Mouse (Mus musculus) midbrain, embryonic 10.5 days (tissue): ENCODE data around the gene Nmnat2. TPM values are rescaled to one million over a fixed set of nuclear protein-coding genes. Genes with fewer than 3 reads are reported as not detected.

Experiments used
- DNase-seq: peaks from one replicate; pipeline ENCODE4 v3.0.0-alpha.2; 2017; ENCODE audit warnings: low spot score
- H3K27ac ChIP-seq: fragments of 300-500 bp; sonication (generic); replicated peaks from 2 replicates; pipeline ENCODE4 v1.5.1; 2016; ENCODE audit warnings: mild to moderate bottlenecking
- H3K27me3 ChIP-seq: fragments of 300-500 bp; sonication (generic); 2 replicates; pipeline ENCODE4 v1.6.1; 2016; ENCODE audit warnings: low read depth, mild to moderate bottlenecking; ENCODE audit not compliant: poor library complexity, severe bottlenecking
- H3K36me3 ChIP-seq: fragments of 300-500 bp; sonication (generic); 2 replicates; pipeline ENCODE4 v1.6.1; 2016; ENCODE audit warnings: mild to moderate bottlenecking, moderate library complexity
- H3K4me1 ChIP-seq: fragments of 300-500 bp; sonication (generic); 2 replicates; pipeline ENCODE4 v1.6.1; 2016
- H3K4me3 ChIP-seq: fragments of 300-500 bp; sonication (generic); 2 replicates; pipeline ENCODE4 v1.5.1; 2016; ENCODE audit warnings: mild to moderate bottlenecking, moderate library complexity
- H3K9me3 ChIP-seq: fragments of 300-500 bp; sonication (generic); replicated peaks from 2 replicates; pipeline ENCODE4 v1.6.1; 2016; ENCODE audit warnings: mild to moderate bottlenecking
- WGBS: fragments of 180-500 bp; shearing (Covaris S2); methylation state at CpG from one replicate; pipeline ENCODE4 v1.1.7; 2016; 5-methylcytosine and 5-hydroxymethylcytosine counted together
- polyA plus RNA-seq: library from polyadenylated mRNA; unstranded; fragments of >200 nt; fragmentation: Nextera tagmentation; extraction: Ambion mirVana; gene quantifications from 2 replicates; pipeline ENCODE4 v1.2.1, GENCODE M21; 2016

Nmnat2 gene
- polyA plus RNA-seq, 1 experiment from 2014 or later, result 10.5 TPM

- WGBS, result 58% methylated on average over 5 of the region's 5 CpGs
- Histone ChIP-seq H3K4me3 (no peak overlapping the region), H3K4me1 (peaks cover 40% of the 10 kb centered on the region), H3K36me3 (no peaks in the 10 kb centered on the region), H3K27ac (peak overlapping the region; percentile 70), H3K27me3 (peaks cover 29% of the 10 kb centered on the region), H3K9me3 (no peaks in the 10 kb centered on the region)
- peak; percentile 80 for DNase-seq
Observed at GRCm38 (mm10) chr1:153092237-153092975, 137.6 kb downstream of the Nmnat2 start.

- WGBS, result 61% methylated on average over 5 of the region's 5 CpGs
- no peak for DNase-seq
- peaks cover 29% of the 10 kb centered on the region for H3K27me3 ChIP-seq
- H3K4me3 ChIP-seq, result no peak overlapping the region
- peaks cover 41% of the 10 kb centered on the region for H3K4me1 ChIP-seq
- no peak overlapping the region for H3K27ac ChIP-seq
- no peaks in the 10 kb centered on the region for H3K9me3 ChIP-seq
- no peaks in the 10 kb centered on the region for H3K36me3 ChIP-seq
Observed at GRCm38 (mm10) chr1:153093172-153093571, 138.4 kb downstream of the Nmnat2 start.

- no peaks in the 10 kb centered on the region for H3K9me3 ChIP-seq
- no peak overlapping the region for H3K4me3 ChIP-seq
- H3K36me3 ChIP-seq, result no peaks in the 10 kb centered on the region
- peaks cover 29% of the 10 kb centered on the region for H3K27me3 ChIP-seq
- WGBS, result 61% methylated on average over 4 of the region's 4 CpGs
- DNase-seq, result no peak
- peaks cover 45% of the 10 kb centered on the region for H3K4me1 ChIP-seq
- no peak overlapping the region for H3K27ac ChIP-seq
Observed at GRCm38 (mm10) chr1:153093581-153093980, 138.8 kb downstream of the Nmnat2 start.

GRCm38 (mm10) chr1:153094226-153095076 lies 139.7 kb downstream of the Nmnat2 start:
- Histone ChIP-seq H3K27ac (no peak overlapping the region), H3K4me1 (peaks cover 51% of the 10 kb centered on the region), H3K27me3 (peaks cover 29% of the 10 kb centered on the region), H3K36me3 (no peaks in the 10 kb centered on the region), H3K9me3 (no peaks in the 10 kb centered on the region), H3K4me3 (no peak overlapping the region)
- DNase-seq, result no peak
- 39% methylated on average over 12 of the region's 12 CpGs for WGBS

GRCm38 (mm10) chr1:153095328-153095727 lies 140.5 kb downstream of the Nmnat2 start:
- Histone ChIP-seq H3K27ac (no peak overlapping the region), H3K4me3 (no peak overlapping the region), H3K27me3 (peaks cover 29% of the 10 kb centered on the region), H3K9me3 (no peaks in the 10 kb centered on the region), H3K36me3 (no peaks in the 10 kb centered on the region), H3K4me1 (peaks cover 51% of the 10 kb centered on the region)
- DNase-seq, result no peak
- 36% methylated on average over 6 of the region's 6 CpGs for WGBS

- Histone ChIP-seq H3K36me3 (no peaks in the 10 kb centered on the region), H3K27me3 (peaks cover 24% of the 10 kb centered on the region), H3K9me3 (no peaks in the 10 kb centered on the region), H3K4me1 (peaks cover 50% of the 10 kb centered on the region), H3K4me3 (no peak overlapping the region), H3K27ac (no peak overlapping the region; the same call in 1 of the 2 replicates)
- WGBS, result 14% methylated on average over 16 of the region's 16 CpGs
- no peak for DNase-seq
Observed at GRCm38 (mm10) chr1:153095826-153096727, 141.3 kb downstream of the Nmnat2 start.

- WGBS, result 88% methylated on average over 6 of the region's 6 CpGs
- Histone ChIP-seq H3K27me3 (peaks cover 21% of the 10 kb centered on the region), H3K4me1 (peaks cover 44% of the 10 kb centered on the region), H3K4me3 (no peak overlapping the region), H3K27ac (no peak overlapping the region), H3K36me3 (no peaks in the 10 kb centered on the region), H3K9me3 (no peaks in the 10 kb centered on the region)
- DNase-seq, result no peak
Observed at GRCm38 (mm10) chr1:153097017-153097675, 142.4 kb downstream of the Nmnat2 start.

- Histone ChIP-seq H3K9me3 (no peaks in the 10 kb centered on the region), H3K27ac (no peak overlapping the region; the same call in 1 of the 2 replicates), H3K36me3 (no peaks in the 10 kb centered on the region), H3K4me1 (peaks cover 35% of the 10 kb centered on the region), H3K27me3 (peaks cover 18% of the 10 kb centered on the region), H3K4me3 (no peak overlapping the region)
- WGBS, result 55% methylated on average over 11 of the region's 11 CpGs
- no peak for DNase-seq
Observed at GRCm38 (mm10) chr1:153098586-153098985, 143.8 kb downstream of the Nmnat2 start.

- H3K27ac ChIP-seq, result peak overlapping the region; percentile 55; the same call in 1 of the 2 replicates
- WGBS, result 55% methylated on average over 9 of the region's 9 CpGs
- H3K4me1 ChIP-seq, result peaks cover 24% of the 10 kb centered on the region
- no peaks in the 10 kb centered on the region for H3K9me3 ChIP-seq
- H3K4me3 ChIP-seq, result no peak overlapping the region
- H3K27me3 ChIP-seq, result no peaks in the 10 kb centered on the region; the same call in 1 of the 2 replicates
- H3K36me3 ChIP-seq, result no peaks in the 10 kb centered on the region
- no peak for DNase-seq
Observed at GRCm38 (mm10) chr1:153100912-153101311, 146.1 kb downstream of the Nmnat2 start.

GRCm38 (mm10) chr1:153101327-153101880 lies 146.6 kb downstream of the Nmnat2 start:
- no peaks in the 10 kb centered on the region for H3K27me3 ChIP-seq
- peak overlapping the region; percentile 55; the same call in 1 of the 2 replicates for H3K27ac ChIP-seq
- no peaks in the 10 kb centered on the region for H3K36me3 ChIP-seq
- no peak overlapping the region for H3K4me3 ChIP-seq
- DNase-seq, result no peak
- H3K9me3 ChIP-seq, result no peaks in the 10 kb centered on the region
- 38% methylated on average over 9 of the region's 9 CpGs for WGBS
- H3K4me1 ChIP-seq, result peaks cover 19% of the 10 kb centered on the region

GRCm38 (mm10) chr1:153102296-153103185 lies 147.7 kb downstream of the Nmnat2 start:
- H3K4me3 ChIP-seq, result no peak overlapping the region
- H3K27ac ChIP-seq, result no peak overlapping the region
- DNase-seq, result no peak
- H3K36me3 ChIP-seq, result no peaks in the 10 kb centered on the region
- WGBS, result 93% methylated on average over 17 of the region's 17 CpGs
- no peaks in the 10 kb centered on the region for H3K9me3 ChIP-seq
- no peaks in the 10 kb centered on the region for H3K27me3 ChIP-seq
- H3K4me1 ChIP-seq, result peaks cover 17% of the 10 kb centered on the region
